Comparison of ENCODE assay signal across 25 mouse cellular contexts in genomic region chr3:122659261-122659917, GRCm38 (mm10).
"Had no signal": no experiment of that assay in that cellular context is flagged by ENCODE, and none has a peak within 500 bp of the region (broad histone marks: within the 10 kb centered on the region; RNA-seq: fewer than 3 reads in every experiment).

No protein-coding gene starts in this region.

- H3K4me2 ChIP-seq: heart, embryonic 12.5 days; hindbrain, embryonic 12.5 days; hindbrain, embryonic 14.5 days; limb, embryonic 13.5 days; limb, embryonic 15.5 days; liver, embryonic 12.5 days had no signal

- H3K27me3 ChIP-seq: heart, embryonic 12.5 days; hindbrain, embryonic 12.5 days; limb, embryonic 13.5 days; limb, embryonic 15.5 days; liver, embryonic 12.5 days had no signal

- ATAC-seq: hindbrain, embryonic 16.5 days; inflammation-experienced regulatory T-cells, adult 6 months; liver, embryonic 12.5 days had no signal

- H3K9me3 ChIP-seq: heart, embryonic 10.5 days; heart, embryonic 12.5 days; hindbrain, embryonic 10.5 days; hindbrain, embryonic 12.5 days; limb, embryonic 13.5 days; limb, embryonic 15.5 days; liver, embryonic 12.5 days had no signal

- H3K4me1 ChIP-seq: heart, embryonic 10.5 days; heart, embryonic 12.5 days; hindbrain, embryonic 10.5 days; hindbrain, embryonic 12.5 days; limb, embryonic 13.5 days; limb, embryonic 15.5 days; liver, embryonic 12.5 days had no signal

- H3K9ac ChIP-seq: heart, embryonic 12.5 days; hindbrain, embryonic 12.5 days; hindbrain, embryonic 14.5 days; limb, embryonic 13.5 days; limb, embryonic 15.5 days; liver, embryonic 12.5 days; liver, embryonic 14.5 days had no signal

- H3K4me3 ChIP-seq: gastrocnemius, adult 2 months; heart, embryonic 10.5 days; heart, embryonic 12.5 days; hindbrain, embryonic 10.5 days; hindbrain, embryonic 12.5 days; layer of hippocampus, adult 2 months; left cerebral cortex, adult 2 months; limb, embryonic 13.5 days; limb, embryonic 15.5 days; liver, embryonic 12.5 days had no signal

- DNase-seq: gastrocnemius, adult 2 months; gastrocnemius, postnatal 10 days; gastrocnemius, postnatal 25 days; heart, adult 18-20 months; heart, postnatal 10 days; heart, postnatal 4 days; kidney, adult 18-20 months; kidney, adult 8-10 months; kidney, postnatal 10 days; kidney, postnatal 25 days; kidney, postnatal 4 days; left cerebral cortex, postnatal 4 days had no signal

- H3K36me3 ChIP-seq: heart, embryonic 10.5 days; heart, embryonic 12.5 days; hindbrain, embryonic 10.5 days; hindbrain, embryonic 12.5 days; limb, embryonic 13.5 days; limb, embryonic 15.5 days; liver, embryonic 12.5 days had no signal

- H3K27ac ChIP-seq: gastrocnemius, adult 2 months; heart, embryonic 10.5 days; hindbrain, embryonic 10.5 days; hindbrain, embryonic 12.5 days; hindbrain, embryonic 14.5 days; layer of hippocampus, adult 2 months; left cerebral cortex, adult 2 months; limb, embryonic 13.5 days; limb, embryonic 15.5 days; liver, embryonic 12.5 days; liver, embryonic 14.5 days had no signal
